Mouse (Mus musculus): ENCODE measurements around the gene Nup210l.

GRCm38 (mm10) chr3:90127881-90128280, 23.9 kb downstream of the Nup210l start:
- TF ChIP-seq CTCF (IDR thresholded peaks at IDR 0.05; ENCODE audit: low read depth, low read length) (no peak), POLR2A (IDR thresholded peaks at IDR 0.05; ENCODE audit: extremely low read depth, insufficient read depth, low read length) (no peak)

Data from liver, adult 2 months (tissue).